Mouse (Mus musculus) neutrophil, adult 5-6 weeks (primary cell): ENCODE measurements around the gene F2rl3. TPM values are rescaled to one million over a fixed set of nuclear protein-coding genes. Genes with fewer than 3 reads are reported as not detected.

Experiments used
- ATAC-seq: fragments of 151-379, 151-347 bp; 2 replicates; pipeline ENCODE4 v1.8.0; 2017; ENCODE audit warnings: mild to moderate bottlenecking, moderate TSS enrichment; ENCODE audit not compliant: insufficient number of reproducible peaks, poor library complexity, low FRiP score, severe bottlenecking; ENCODE audit errors: extremely low read depth
- total RNA-seq: library from RNA; stranded (forward); fragments of 200-1000 nt; gene quantifications from 2 replicates; pipeline ENCODE4 v1.2.3, GENCODE M21; 2017

F2rl3 gene
- total RNA-seq = 0.49 and 0.70 TPM in 2 replicates

DNA sequence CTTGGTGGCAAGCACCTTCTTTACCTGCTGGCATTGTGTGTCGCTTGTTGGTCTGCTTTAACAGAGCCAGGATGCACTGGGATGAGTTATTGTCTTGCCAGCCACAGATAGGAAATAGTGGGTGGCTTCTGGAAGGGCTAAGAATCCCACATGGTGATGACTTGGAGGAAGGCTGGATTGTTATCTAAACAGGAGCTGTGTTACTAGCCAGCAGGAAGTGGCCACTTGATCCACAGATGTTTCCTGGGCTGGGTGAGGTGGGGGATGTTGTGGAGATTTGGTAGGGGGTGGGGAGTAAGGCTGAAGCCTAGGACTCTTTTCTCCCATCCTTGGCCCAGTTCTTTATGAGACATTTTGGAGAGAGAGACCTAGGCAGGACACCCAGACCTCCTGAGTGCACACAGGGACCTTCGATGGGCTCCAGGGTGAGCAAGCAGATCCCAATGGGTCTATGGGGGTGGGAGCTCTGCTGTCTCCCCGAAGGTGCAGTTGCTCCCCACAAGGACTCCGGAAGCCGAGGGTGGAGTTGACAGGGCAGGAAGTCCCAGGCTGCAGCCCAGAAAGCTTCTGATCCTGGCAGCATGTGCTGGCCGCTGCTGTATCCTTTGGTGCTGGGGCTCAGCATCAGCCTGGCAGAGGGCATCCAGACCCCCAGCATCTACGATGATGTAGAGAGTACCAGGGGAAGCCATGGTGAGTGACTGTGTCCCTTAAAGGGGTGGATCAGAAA, at the start of gene F2rl3:
Gene F2rl3 (plus strand): TSS at position 559 of the 730 bp plus-strand sequence.
- ATAC-seq = no peak

DNA sequence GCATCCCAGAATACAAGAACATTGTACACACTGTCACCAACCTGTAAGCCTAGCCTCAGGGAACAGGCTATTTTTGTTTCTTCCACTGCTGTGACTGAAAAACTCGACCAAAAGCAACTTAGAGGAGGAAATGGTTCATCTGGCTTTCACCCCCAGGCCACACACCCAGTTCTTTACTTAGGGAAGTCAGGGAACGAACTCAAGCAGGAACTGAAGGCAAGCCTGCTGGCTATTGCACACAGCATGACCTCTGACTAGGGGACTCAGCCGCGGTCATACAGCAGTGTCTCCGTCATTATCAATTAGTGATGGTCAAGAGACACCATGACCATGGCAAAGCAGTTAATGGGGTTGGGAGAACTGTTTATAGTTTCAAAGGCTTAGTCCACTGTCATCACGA, 49.1 kb upstream of the F2rl3 start:
- no peak for ATAC-seq

GRCm38 (mm10) chr8:72716594-72716993, 45.1 kb upstream of the F2rl3 start:
- no peak for ATAC-seq

GRCm38 (mm10) chr8:72720541-72720940, 41.1 kb upstream of the F2rl3 start:
- no peak for ATAC-seq

DNA sequence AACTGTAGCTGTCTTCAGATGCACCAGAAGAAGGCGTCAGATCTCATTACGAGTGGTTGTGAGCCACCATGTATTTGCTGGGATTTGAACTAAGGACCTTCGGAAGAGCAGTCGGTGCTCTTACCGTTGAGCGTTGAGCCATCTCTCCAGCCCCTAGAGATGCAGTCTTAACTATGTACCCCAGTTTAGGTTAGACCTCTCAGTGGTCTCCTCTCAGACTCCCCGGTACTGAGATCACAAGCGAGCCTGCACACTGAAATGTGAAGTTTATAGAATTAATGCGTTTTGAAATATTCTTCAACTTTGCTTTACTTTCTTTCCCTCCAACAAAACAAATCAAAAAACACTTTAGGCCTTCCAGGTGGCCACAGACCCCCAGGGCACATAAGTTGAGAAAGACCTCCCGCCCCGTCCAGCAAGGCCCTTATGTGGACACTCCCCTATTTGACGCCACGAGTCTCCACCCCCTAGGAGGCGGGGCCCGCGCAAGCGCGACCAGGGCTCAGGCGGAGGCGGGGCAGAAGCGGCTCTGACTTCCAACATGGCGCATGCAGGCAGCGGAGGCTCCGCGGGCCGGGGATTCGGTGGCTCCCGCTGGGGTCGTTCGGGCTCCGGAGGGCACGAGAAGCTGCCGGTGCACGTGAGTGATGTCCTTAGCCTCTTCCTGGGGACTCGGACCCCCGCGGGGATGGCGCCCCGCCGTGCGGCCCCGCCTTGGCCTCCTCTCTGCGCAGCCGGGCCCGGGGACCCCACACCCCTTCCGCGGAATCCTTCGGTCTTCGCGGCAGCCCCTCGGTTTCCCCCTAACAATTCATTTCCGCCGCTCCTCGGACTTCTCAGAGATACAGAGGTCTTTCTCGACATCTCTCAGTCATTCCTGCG, 38.7 kb upstream of the F2rl3 start, which contains the start of gene Sin3b:
Gene Sin3b (plus strand): TSS at position 517 of the 882 bp plus-strand sequence.
- peak; percentile 96 for ATAC-seq

GRCm38 (mm10) chr8:72723651-72724001, 38.1 kb upstream of the F2rl3 start:
- no peak for ATAC-seq

DNA sequence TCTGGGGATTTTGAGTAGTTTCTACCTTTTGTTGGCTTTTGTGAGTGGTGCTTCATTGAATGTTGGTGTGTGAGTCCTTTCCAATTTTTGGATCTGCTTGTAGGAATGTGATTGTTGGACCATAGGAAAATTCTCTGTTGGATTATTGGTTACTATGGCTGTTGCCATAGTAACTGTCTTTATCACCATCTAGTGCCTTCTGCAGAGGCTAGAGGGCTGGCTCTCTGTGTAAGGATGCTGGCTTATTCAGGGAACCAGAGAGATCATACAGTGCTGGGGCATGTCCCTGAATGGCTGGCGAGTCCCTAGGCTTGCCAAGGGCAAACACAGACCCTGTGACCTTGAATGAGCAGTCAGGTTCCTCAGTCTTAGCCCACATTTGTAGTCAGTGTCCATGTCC, 33.0 kb upstream of the F2rl3 start:
- no peak for ATAC-seq

GRCm38 (mm10) chr8:72735001-72735400, 26.7 kb upstream of the F2rl3 start:
- ATAC-seq = no peak

- no peak for ATAC-seq
Observed at GRCm38 (mm10) chr8:72736868-72737267, 24.8 kb upstream of the F2rl3 start.

DNA sequence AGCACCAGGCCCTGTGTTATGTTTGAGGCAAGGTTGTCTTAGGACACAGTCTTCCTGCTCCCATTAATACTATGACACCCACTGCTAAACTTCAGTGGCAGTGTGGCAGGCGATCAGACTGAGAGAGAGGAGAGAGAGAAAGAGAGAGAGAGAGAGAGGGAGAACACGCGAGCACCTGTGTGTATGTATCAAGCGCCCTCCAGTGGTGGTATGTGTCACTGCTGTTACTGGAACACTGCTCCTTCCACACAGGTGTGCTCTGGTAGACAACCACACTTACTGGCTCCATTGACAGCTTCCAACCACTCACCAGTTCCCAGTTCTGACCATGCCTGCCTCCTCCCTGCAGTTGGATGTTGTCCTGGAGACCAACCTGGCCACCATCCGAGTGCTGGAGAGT, 15.6 kb upstream of the F2rl3 start:
- ATAC-seq = peak; percentile 46; the same call in 1 of the 2 replicates

DNA sequence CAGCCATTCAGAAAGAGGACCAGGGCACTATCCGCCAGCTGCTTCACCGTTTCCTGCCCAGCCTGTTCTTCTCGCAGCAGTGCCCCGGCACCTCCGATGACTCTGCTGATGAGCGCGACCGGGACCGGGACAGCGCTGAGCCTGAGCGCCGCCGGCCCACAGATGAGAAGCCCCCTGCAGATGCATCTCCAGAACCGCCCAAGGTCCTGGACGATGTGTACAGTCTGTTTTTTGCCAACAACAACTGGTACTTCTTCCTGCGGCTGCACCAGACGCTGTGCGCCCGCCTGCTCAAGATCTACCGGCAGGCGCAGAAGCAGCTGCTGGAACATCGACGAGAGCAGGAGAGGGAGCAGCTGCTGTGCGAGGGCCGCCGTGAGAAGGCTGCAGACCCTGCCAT, 11.8 kb upstream of the F2rl3 start:
- ATAC-seq = no peak

GRCm38 (mm10) chr8:72750266-72750665, 11.4 kb upstream of the F2rl3 start:
- no peak for ATAC-seq

- no peak for ATAC-seq
Observed at GRCm38 (mm10) chr8:72751126-72751525, 10.6 kb upstream of the F2rl3 start.

DNA sequence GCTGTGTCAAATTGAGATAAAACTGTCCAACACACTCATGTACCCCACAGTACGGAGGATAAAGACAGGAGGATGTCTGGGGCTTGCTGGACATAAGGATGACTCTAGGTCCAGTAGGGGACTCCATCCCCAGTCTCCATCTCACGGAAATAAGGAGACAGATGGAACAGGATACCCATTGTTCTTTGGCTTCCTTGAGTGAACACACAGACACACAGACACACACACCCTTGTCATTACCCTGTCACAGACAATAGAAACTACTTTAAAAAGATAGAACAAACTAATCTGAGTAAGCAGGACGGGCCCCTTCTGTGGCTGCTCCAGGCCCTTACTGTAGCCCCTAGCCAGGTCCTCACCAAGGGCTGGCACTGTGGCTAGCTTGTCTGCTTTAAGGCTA, 9.4 kb upstream of the F2rl3 start:
- no peak for ATAC-seq

DNA sequence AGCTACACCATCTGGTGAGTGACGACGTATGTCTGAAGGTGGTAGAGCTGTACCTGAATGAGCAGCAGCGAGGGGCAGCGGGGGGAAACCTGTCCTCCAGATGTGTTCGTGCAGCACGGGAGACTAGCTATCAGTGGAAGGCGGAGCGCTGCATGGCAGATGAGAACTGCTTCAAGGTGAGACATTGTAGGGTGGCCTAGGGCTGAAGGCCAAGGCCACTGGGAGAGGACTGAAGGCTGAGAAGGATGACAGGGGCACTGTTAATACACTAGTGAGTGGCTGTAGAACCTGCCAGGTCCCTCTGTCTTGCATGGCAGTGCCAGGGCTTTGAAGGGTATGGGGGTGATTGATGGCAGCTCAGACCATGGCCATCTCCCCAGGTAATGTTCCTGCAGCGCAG, 8.5 kb upstream of the F2rl3 start:
- no peak for ATAC-seq

GRCm38 (mm10) chr8:72753781-72754180, 7.9 kb upstream of the F2rl3 start:
- ATAC-seq = no peak

DNA sequence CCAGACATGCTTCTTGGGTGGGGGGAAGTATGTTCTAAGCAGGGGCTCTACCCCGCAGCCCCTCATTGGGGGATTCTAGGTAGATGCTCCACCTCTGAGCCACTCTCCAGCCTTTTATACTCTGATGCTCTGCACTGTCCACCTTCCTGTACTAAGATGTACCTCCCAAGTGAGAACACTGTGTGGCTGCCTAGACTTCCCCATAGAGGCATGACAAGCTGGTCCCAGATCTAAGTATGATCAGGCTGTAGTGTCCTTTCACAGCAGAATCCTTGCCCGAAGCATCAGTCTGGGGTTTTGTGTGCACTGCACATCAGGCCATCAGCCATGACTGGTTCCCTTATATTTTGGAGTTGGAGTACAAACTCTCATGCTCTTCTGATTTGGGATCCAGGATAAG, 5.6 kb upstream of the F2rl3 start:
- ATAC-seq = no peak

DNA sequence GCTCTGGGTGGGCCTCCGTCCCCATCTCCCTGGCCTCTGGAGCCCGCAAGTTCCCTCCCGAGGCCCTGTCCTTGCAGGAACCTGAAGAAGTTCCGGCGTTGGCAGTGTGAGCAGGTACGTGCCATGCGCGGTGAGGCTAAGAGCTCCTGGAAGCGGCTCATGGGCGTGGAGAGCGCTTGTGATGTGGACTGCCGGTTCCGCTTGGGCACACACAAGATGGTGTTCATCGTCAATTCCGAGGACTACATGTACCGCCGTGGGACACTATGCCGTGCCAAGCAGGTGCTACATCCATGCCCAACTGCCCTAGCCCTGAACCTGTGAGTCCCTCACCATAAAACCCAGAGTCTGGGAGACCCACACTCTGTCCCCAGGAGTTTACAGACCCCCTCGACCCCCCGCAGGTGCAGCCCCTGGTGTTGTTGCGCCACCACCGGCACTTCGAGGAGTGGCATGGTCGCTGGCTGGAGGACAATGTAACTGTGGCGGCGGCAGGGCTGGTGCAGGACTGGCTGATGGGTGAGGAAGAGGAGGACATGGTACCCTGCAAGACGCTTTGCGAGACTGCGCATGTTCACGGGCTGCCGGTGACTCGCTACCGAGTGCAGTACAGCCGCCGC, 4.8 kb upstream of the F2rl3 start:
- no peak for ATAC-seq

DNA sequence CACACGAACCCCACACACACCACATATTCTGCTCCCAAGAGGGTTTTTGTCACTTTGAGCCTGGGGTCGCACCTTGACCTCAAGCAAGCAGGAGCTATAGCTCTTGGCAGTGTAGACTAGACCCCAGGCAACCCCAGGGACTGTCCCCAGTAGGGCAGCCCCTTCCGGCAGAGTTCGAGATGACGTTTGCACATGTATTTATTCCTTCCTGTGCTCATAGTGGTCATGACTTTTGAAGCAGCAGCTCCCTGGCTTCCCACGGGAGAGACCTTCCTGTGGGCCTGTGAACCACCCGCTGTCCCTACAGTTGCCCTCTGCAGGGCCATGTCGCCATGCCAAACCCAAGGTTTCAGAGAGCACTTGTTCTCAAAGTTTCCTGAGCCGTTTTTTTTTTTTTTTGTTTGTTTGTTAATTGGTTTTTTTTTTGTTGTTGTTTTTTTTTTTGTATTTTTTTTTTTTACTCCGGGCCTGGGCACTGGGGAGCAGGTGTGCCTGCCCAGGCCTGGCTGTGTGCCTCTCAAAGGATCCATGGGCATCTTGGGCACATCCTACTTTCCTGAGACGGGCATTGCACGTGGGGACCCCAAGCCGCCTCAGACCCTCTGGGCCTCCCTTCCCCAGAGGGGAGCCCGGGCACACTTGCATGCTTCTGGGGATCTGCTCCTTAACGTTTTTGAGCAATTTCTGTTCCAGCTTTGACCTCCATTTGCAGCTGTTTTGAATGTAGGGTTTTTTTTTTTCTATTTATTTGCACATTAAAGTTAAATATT, 4.1 kb upstream of the F2rl3 start:
- no peak for ATAC-seq
